Mouse (Mus musculus): ENCODE measurements at regions not wholly inside any gene's neighbourhood (a gene's known extent, or its start where the extent isn't known, plus 50 kb on each side); places are given as distances from the start of the nearest gene placed in this dataset.

DNA sequence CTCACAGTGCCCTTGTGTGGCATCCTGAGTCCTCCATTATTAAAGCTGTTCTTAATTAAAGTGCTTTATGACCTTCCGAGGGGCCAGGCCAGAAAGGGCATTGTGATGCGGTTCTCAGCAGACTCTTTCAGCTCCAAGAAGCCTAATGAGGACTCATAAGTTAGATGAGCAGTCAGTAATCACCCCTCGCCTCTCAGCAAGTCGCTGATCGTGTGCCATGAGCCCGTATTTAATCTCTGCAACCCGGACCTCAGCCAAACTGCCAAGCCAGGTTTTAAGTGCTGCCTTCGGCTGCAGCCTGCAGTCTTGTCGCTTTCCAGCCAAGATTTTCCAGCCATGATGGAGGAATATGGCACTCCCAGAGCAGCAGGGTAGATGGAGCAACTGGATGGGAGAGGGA, 56.1 kb upstream of the Rbfox1 start:
- ATAC-seq (ENCODE audit: extremely low read depth, insufficient number of reproducible peaks, low FRiP score, poor library complexity, severe bottlenecking): no peak

DNA sequence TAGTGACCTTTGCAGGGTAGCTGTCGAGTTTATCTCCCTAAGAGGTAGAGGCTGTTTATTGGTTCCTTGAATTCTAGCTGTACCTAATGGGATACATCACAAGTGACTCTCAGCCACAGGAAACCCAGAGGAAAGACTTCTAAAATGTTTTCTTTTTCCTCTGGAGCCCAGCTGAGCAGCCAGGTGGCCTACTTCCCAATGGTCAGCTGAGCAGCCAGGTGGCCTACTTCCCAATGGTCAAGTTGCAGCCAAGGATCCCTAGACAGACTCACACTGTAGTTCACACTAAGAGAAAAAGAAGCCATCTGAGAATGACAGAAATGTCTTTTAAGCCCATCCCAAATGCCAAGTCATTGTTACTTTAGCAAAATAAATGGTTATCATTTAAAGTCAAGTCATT, 61.8 kb upstream of the Rbfox1 start:
- no peak for ATAC-seq (ENCODE audit: extremely low read depth, insufficient number of reproducible peaks, low FRiP score, poor library complexity, severe bottlenecking)

DNA sequence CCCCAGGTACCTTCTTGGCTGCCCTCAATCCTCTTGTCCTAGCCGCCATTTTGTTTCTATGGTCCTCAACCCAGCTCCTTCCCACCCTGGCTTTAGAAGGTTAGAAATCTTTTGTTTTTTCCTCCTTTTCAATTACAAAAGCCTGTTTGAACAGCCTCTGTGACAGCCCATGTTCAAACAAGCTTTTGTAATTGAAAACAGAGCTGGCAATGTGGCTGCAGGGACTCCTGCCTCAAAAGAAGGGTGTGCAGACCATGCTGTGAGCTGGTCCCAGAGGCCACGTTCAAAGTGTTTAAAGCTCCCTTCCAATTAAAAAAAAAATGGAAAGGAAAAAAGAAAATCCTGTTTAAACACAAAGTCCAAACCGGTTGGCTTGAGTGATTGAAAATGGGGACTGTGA, 68.0 kb upstream of the Rbfox1 start:
- ATAC-seq (ENCODE audit: extremely low read depth, insufficient number of reproducible peaks, low FRiP score, poor library complexity, severe bottlenecking): no peak

DNA sequence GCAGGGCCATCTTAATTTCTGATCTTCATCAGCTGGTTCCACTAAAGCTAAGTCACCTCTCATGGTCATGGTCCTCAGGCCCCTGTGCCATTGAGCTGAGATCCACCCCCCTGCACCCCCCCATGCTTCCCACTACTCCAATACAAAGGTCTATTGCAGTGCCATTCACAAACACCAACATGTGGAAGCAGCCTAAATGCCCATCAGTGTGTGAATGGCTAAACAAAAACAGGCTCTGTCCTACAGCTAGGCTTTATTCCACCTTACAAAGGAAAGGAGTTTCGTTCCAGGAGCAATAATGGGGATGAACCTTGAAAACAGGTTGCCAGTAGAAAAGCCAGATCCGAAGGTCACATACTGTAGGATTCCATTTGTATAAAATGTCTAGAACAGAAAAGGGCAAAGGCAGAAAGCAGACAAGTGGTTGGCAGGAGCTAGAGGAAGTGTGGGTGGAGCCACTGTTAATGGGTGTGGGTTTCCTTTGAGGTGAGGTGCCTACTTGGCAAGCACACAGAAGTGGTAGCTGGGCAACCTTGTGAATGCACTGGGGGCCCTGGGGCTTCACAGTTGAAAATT, 72.8 kb upstream of the Rbfox1 start:
- ATAC-seq (ENCODE audit: extremely low read depth, insufficient number of reproducible peaks, low FRiP score, poor library complexity, severe bottlenecking): no peak

DNA sequence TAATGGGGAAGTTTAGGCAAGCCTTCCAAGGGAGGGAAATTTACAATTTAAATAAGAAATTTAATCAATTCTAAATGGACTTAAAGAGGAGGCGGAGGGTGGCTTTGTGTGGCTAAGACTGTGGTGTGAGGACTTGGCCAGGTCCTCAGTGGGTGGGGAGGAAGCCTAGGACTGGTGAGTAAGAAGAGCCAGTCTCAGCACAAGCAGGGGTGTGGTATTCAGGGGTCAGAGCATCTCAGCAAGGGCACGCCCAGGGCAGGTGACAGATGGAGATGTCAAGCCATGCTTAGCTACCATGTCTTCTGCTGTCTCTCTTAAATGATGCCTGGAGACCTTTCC, 73.5 kb upstream of the Rbfox1 start:
- ATAC-seq (ENCODE audit: extremely low read depth, insufficient number of reproducible peaks, low FRiP score, poor library complexity, severe bottlenecking): no peak

DNA sequence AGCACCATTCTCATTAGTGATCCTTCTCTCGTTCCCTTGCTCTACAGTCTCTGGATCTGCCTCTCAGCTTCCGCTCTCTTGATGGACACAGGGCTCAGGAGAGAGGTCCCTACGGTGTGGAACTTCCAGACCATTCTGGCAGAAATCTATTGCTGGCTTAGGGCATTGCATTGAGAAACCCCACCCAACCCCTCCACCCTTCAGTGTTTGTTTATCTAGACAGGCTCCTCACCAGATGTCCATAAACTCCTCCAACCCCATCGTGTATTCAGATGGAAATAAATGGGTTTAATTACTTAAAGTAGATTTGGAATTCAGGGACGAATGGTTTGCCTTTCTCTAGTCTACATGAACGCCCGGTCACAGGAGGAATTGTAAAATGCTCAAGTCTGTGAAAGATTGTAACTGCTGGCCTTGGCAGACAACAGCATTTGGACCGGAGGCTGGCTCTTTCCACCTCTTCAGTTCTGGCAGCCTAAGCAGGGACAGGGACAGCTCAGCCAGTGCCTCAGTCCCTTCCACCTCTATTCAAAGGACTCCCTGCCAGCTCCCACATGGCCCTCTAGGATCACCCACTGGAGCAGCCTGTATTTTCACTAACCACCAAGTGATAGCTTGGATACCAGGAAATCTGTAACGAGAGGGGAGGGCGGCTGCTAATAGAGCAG, 74.0 kb upstream of the Rbfox1 start:
- no peak for ATAC-seq (ENCODE audit: extremely low read depth, insufficient number of reproducible peaks, low FRiP score, poor library complexity, severe bottlenecking)

DNA sequence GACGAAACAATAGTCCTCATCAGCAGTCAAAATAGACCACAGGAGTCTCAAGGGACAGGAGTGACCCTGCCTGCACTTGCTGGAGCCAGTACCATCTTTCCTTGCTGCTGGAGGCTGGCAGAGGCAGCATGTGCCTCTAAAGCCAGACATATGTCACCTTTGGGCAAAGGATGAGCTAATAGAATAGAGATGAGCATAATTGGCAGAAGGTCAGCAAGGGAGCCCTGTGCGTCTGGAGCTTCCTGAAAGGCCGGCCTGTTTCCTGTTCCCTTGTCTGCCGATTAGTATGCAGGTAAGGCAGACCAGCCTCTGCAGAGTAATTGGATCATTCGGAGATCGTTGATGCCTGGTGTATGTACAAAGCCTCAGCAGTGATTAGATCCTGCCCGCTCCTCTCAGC, 87.0 kb upstream of the Rbfox1 start:
- no peak for ATAC-seq (ENCODE audit: extremely low read depth, insufficient number of reproducible peaks, low FRiP score, poor library complexity, severe bottlenecking)

DNA sequence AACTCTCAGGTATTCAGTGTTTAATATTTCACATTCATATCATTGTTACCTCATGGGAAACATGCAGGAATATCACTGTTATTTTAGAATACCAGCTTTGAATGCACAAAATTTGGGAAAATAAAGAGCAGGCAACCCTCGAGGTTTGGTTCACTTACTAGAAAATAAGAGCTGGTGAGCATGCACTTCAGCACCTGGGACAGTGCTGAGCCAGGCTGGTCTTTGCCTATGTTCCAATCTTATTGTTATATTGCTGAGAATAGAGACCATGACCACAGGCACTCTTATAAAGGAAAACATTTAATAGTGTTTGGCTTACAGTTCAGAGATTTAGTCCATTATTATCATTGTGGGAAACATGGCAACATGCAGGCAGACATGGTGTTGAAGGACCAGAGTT, 92.9 kb upstream of the Rbfox1 start:
- ATAC-seq (ENCODE audit: extremely low read depth, insufficient number of reproducible peaks, low FRiP score, poor library complexity, severe bottlenecking): no peak

DNA sequence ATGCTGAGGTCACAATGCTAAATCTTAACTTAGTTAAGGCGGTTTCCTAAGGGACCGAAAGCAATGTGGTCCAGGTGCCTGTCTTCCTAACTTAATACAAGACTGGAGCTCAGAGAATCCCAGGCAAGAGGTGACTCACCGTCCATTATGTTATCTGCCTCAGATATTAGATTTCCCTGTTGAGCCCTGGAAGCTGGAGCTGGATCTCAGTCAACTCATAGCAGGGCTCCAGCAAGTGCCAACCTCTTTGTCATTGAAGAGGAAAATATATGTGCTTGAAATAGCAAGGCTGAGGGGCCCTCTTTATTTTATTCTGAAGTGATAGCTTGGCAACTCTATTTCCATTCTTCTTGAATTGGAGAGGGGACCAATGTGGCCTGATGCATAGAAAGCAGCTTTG, 95.0 kb upstream of the Rbfox1 start:
- ATAC-seq (ENCODE audit: extremely low read depth, insufficient number of reproducible peaks, low FRiP score, poor library complexity, severe bottlenecking): no peak

DNA sequence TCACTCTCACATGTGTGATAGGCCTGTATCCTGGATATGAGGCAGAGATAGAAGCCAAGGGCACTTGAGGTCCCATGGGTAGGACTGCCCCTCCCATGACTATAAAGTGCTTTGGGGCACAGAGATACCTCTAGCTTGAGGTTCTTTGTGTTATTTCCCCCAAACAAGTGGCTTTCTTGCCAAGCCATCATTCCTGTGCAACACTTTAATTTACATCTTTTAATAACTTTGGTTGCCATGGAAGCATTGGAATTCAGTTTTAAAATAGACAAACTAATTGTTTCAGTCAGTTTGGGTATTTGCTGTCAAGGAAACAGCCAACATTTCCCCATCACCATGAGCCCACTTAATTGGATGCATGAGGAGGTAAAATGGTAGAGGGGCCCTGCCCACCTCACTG, 97.9 kb upstream of the Rbfox1 start:
- ATAC-seq (ENCODE audit: extremely low read depth, insufficient number of reproducible peaks, low FRiP score, poor library complexity, severe bottlenecking): no peak

DNA sequence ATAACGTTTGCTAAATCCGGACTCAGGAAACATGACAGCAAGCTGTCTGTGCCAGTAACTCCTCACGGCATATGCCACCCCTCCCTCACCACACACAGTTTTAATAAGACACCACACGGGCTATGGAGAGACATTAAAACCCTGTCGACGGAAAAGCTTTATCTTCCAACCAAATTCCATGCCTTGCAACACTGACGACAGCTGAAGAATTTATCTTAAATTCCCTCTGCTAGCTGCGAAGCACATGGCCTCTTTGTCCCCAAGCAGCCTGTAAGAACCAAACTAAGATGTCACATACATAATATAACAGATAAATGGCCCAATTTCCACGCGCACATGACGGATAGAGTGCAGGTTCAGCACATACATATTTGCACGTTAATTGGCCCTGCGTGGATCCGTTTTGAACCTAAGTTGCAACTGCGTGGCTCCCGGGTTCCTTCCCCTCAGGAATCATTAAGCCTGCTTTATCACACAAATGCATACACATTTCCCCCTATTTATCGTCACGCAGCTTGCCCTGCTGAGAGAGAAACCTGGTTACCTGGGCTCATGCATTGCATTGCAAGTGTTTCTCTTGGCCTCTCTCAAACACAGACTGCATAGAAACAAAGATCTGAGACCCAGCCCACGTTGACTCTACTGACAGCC, 118.3 kb upstream of the Rbfox1 start:
- no peak for ATAC-seq (ENCODE audit: extremely low read depth, insufficient number of reproducible peaks, low FRiP score, poor library complexity, severe bottlenecking)

DNA sequence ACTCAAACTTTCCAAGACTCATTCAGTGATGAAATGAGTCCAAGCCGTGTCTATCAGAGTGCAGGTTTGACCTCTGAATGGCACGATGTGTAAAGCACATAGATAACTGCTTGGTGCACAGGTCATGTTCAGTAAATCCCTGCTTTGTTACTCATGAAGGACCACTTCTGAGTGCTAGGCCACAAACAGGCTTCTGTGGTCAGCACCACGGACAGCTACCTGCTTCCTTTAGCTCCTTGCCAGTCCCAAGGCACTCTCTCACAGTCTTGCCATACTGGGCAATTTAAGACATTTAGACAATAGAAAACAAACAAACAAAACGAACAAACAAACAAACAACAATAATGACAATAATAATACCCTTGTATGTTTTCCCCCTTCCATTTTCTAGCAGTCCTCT, 120.0 kb upstream of the Rbfox1 start:
- no peak for ATAC-seq (ENCODE audit: extremely low read depth, insufficient number of reproducible peaks, low FRiP score, poor library complexity, severe bottlenecking)

DNA sequence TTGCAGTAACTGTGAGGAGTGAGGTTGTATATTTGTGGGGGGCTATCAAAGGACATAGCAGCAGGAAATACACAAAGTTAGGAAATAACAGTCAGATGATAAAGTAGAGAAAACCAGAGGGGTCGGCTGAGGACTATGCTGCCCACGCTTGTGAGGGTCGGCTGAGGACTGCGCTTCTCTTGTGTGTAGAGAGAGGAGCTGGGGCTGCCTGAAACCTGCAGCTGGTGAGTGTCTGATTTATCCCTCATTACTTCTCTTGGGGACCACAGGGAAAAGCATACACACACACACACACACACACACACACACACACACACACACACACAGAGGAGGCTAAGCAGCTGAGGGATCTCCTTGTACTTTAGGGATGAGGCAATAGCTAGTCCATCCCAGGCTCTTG, 124.3 kb upstream of the Rbfox1 start:
- no peak for ATAC-seq (ENCODE audit: extremely low read depth, insufficient number of reproducible peaks, low FRiP score, poor library complexity, severe bottlenecking)

DNA sequence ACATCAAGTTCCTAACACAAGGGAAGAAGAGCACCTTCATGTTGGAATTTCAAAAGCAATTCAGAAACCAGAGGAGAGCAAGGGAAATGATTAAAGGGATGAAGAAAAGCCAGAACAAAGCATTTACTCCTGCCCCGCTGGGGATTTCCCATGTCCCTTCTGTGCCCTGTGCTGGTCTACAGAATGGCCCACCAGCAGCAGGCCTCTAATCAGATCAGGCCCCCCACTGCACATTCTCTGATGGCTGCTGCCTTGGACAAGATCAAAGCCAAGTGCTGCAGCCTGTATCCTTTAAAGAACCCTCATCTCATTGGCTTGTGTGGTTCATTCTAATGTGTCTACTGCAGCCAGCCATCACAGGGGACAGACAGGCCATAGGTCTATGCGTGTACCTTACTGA, 126.1 kb upstream of the Rbfox1 start:
- ATAC-seq (ENCODE audit: extremely low read depth, insufficient number of reproducible peaks, low FRiP score, poor library complexity, severe bottlenecking): no peak

DNA sequence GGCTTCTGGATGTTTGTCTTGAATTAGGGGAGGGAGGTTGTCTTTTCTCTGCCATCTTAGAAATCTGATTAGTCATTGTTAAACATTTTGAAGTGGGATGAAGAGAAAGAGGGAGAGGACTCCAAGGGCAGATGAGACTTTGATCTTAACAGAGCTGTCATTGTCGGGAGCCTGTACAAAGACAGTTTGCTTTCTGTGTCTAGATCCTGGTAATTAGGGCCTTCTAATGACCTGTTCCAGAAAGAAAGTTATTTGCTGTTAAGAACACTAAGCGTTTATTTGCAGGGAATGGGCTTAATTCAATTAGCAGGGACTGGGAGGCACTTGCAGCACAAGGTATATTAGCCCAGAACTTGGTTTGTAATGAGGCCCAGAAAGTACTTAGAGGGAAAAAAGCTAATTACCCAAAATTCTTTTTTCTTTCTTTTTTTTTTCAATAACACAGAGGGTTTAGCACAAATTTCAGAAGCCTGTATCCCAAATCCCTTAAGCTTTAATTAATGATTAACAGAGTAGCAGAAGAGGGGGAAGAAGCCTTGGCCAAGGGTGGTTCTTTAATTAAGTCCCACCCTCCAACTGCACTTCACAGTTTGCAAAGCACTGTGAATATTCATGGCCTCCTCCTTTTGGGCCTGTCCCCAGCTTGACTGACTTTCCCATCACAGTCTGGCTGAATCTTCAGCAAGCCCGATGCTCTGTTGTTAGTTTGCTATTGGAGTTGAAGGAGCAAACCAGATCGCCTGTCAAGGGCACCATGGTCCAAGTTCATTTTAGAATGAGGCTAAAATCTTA, 142.2 kb upstream of the Rbfox1 start:
- ATAC-seq (ENCODE audit: extremely low read depth, insufficient number of reproducible peaks, low FRiP score, poor library complexity, severe bottlenecking): no peak

DNA sequence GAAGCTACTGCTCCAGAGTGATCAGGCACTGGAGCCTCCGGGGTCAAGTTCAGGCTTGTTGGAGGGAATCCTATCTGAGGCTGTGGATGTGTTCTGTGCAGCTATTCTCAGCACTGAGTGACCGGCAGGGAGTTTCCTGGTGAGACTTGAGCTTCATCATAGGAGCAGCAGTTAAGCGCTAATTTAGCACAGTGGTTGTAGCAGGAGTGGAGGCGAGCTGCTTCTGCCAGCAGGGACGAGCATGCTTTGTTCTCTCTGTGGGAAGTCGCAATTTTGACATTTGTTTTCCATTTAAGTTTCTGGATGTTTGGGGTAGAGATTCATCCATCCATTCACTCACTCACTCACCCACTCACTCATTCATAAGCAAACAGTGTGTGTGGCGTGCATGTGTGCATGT, 144.4 kb upstream of the Rbfox1 start:
- no peak for ATAC-seq (ENCODE audit: extremely low read depth, insufficient number of reproducible peaks, low FRiP score, poor library complexity, severe bottlenecking)

DNA sequence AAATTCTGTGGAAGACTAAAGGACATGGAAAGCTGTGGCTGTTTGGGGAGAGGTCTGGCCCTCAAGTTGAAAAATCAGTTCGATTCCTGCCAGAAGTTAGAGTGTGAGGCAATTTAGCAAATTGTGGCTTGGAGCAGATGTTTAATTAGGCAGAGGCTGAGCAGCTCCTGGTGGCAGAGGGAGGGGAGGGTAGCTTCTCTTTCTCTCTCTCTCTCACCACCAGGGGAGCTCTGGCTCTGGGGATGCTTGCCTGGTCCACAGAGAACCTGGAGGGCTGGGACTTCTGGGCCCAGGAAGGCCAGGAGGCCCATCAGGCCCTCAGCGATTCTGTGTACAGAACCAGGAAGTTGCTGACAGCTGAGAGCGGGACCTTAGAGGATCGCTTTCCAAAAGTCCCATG, 151.5 kb upstream of the Rbfox1 start:
- no peak for ATAC-seq (ENCODE audit: extremely low read depth, insufficient number of reproducible peaks, low FRiP score, poor library complexity, severe bottlenecking)

DNA sequence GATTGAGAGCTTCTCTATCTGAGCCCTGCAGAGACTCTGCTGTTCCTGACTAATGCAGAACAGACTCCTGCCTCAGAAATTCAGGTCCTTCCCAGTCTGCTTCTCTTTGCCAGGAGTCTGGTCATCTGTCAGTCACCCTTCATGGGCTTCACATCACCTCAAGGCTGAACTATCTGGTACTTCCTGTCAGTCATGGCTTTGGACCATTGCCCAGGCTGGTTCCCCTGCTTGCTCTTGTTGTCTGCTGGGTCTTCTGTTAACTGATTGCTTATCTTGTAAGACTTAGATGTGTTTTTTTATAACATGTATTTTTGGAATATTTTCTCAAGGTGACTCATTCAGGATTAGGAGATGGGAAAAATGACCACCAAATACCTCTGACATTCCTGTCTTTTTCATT, 162.6 kb upstream of the Rbfox1 start:
- no peak for ATAC-seq (ENCODE audit: extremely low read depth, insufficient number of reproducible peaks, low FRiP score, poor library complexity, severe bottlenecking)

DNA sequence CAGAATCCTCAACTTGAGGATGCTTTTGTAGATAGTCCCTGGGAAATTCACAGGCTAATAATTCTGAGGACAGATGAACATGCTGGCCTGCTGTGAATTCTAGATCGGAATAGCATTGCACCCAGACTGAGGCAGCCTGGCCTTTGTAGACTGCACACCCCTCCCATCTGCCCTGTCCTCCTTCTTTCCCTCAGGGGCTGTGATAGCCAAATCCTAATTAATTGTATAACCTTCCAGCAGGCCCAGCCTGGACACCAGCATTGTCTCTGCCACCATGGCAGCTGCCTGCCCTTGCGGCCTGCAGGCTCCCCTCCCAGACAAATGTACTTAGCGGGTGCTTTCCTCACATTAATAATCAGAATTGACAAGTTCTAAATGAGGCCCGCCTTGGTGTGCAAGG, 171.7 kb upstream of the Rbfox1 start:
- ATAC-seq (ENCODE audit: extremely low read depth, insufficient number of reproducible peaks, low FRiP score, poor library complexity, severe bottlenecking): no peak

DNA sequence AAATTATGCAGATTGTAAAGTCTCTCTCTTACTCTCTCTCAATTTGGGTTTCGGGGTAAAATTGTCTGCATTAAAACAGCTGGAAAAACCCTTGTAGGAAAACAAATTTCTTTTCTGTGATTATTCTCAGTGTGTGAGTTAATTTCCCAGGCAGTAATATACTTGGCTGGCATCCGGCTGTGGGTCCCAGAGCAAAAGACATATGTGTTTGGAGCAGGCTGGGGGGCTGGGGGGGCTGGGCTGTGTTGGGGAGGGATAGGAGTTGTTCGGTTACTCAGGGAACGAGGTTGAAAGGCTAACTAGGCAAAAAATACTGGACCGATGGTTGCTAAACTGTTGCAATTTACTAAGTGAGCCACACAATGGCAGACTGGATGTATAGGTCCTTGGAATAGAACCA, 175.3 kb upstream of the Rbfox1 start:
- ATAC-seq (ENCODE audit: extremely low read depth, insufficient number of reproducible peaks, low FRiP score, poor library complexity, severe bottlenecking): no peak
